Mouse (Mus musculus) G1E-ER4 (cell line): Measurements from ENCODE around the gene Psma5. TPM values are rescaled to one million over a fixed set of nuclear protein-coding genes. Genes with fewer than 3 reads are reported as not detected.

Source experiments
- GATA1 ChIP-seq: IDR thresholded peaks from one replicate; pipeline ENCODE4 v1.8.0; 2012; ENCODE audit warnings: low read length, inconsistent platforms
- polyA plus RNA-seq: library from polyadenylated mRNA; stranded (reverse); fragments of >175 nt; gene quantifications from 2 replicates; pipeline ENCODE4 v1.2.3, GENCODE M21; 2012

Gene Psma5
- polyA plus RNA-seq, 1 experiment = 5.1 TPM

GRCm38 (mm10) chr3:108246857-108247256, 9.9 kb upstream of the Psma5 start:
- TF ChIP-seq GATA1 = no peak

GRCm38 (mm10) chr3:108257831-108258500, 1.2 kb downstream of the Psma5 start:
- TF ChIP-seq GATA1 = no peak

- no peak for TF ChIP-seq GATA1
These were observed 2.6 kb downstream of the Psma5 start for GRCm38 (mm10) chr3:108259319-108259718.

GRCm38 (mm10) chr3:108282401-108283240, 25.9 kb downstream of the Psma5 start:
- no peak for TF ChIP-seq GATA1

- TF ChIP-seq GATA1 = no peak
These were observed 26.5 kb downstream of the Psma5 start for GRCm38 (mm10) chr3:108283241-108283561.

- no peak for TF ChIP-seq GATA1
These were observed 27.3 kb downstream of the Psma5 start, which contains the start of gene Sort1 for GRCm38 (mm10) chr3:108283781-108284601. Sort1 (plus strand) TSS chr3:108284082.

GRCm38 (mm10) chr3:108285078-108285711, 28.5 kb downstream of the Psma5 start:
- no peak for TF ChIP-seq GATA1

GRCm38 (mm10) chr3:108286671-108287439, 30.1 kb downstream of the Psma5 start:
- TF ChIP-seq GATA1 = no peak

- no peak for TF ChIP-seq GATA1
These were observed 31.4 kb downstream of the Psma5 start for GRCm38 (mm10) chr3:108287811-108288805.

- no peak for TF ChIP-seq GATA1
These were observed 32.8 kb downstream of the Psma5 start for GRCm38 (mm10) chr3:108289311-108290130.

GRCm38 (mm10) chr3:108291036-108291799, 34.5 kb downstream of the Psma5 start:
- TF ChIP-seq GATA1 = no peak

- no peak for TF ChIP-seq GATA1
These were observed 37.7 kb downstream of the Psma5 start for GRCm38 (mm10) chr3:108294398-108294797.
